Mouse (Mus musculus): ENCODE measurements around the gene Polr2g.

GRCm38 (mm10) chr19:8837251-8837791 is 38.9 kb upstream of the Polr2g start, which contains the start of gene Bscl2:
- TF ChIP-seq POLR2A (IDR thresholded peaks at IDR 0.05; ENCODE audit: insufficient read length, low read depth) = peak; percentile 28
- TF ChIP-seq USF1 (IDR thresholded peaks at IDR 0.05; ENCODE audit: low read depth) = no peak
- no peak for TF ChIP-seq CEBPB (IDR thresholded peaks at IDR 0.05; ENCODE audit: insufficient read depth, poor library complexity, severe bottlenecking)
- TF ChIP-seq TCF12 (IDR thresholded peaks at IDR 0.05; ENCODE audit: insufficient read depth, poor library complexity, severe bottlenecking) = no peak
- no peak for TF ChIP-seq MYOG (IDR thresholded peaks at IDR 0.05; ENCODE audit: control insufficient read depth in 1 of 3, insufficient read depth in 1 of 3, insufficient read length in 2 of 3, low read depth in 2 of 3)
- no peak for TF ChIP-seq MAX (IDR thresholded peaks at IDR 0.05; ENCODE audit: low read depth)

All from myocyte (in vitro differentiated cells).